Mouse (Mus musculus) testis, adult 2 months (tissue): ENCODE data around the gene Brd3. TPM values are rescaled to one million over a fixed set of nuclear protein-coding genes. Genes with fewer than 3 reads are reported as not detected.
"Not testable (repeated sequence)": the region's sequence is repeated elsewhere in the genome, so short reads cannot be mapped to it uniquely, and the experiment has no call there.

Experiments used
- H3K27ac ChIP-seq: fragments of 200-500 bp; 2 replicates; pipeline ENCODE4 v1.5.1; 2012; ENCODE audit warnings: low read depth, low read length; ENCODE audit not compliant: control insufficient read depth, insufficient read depth
- H3K27me3 ChIP-seq: fragments of 200-500 bp; 2 replicates; pipeline ENCODE4 v1.6.1; 2012; ENCODE audit warnings: mild to moderate bottlenecking, low read length, moderate library complexity; ENCODE audit not compliant: control insufficient read depth, insufficient read depth
- H3K36me3 ChIP-seq: fragments of 200-500 bp; 2 replicates; pipeline ENCODE4 v1.6.1; 2012; ENCODE audit warnings: mild to moderate bottlenecking, low read length; ENCODE audit not compliant: control insufficient read depth, insufficient read depth
- H3K4me1 ChIP-seq: fragments of 200-500 bp; 2 replicates; pipeline ENCODE4 v1.6.1; 2012; ENCODE audit warnings: low read length; ENCODE audit not compliant: control insufficient read depth, insufficient read depth
- H3K4me3 ChIP-seq: fragments of 200-500 bp; 2 replicates; pipeline ENCODE4 v1.5.1; 2012; ENCODE audit warnings: low read depth, mild to moderate bottlenecking, low read length, moderate library complexity, mixed read lengths; ENCODE audit not compliant: control insufficient read depth
- CTCF ChIP-seq: fragments of 200-500 bp; IDR thresholded peaks from 2 replicates; pipeline ENCODE4 v1.5.1; 2012; ENCODE audit warnings: low read depth, mild to moderate bottlenecking, inconsistent platforms, low read length, moderate library complexity; ENCODE audit not compliant: control insufficient read depth, insufficient read depth, insufficient replicate concordance
- POLR2A ChIP-seq: fragments of 200-500 bp; IDR thresholded peaks from 2 replicates; pipeline ENCODE4 v1.6.1; 2012; ENCODE audit warnings: low read depth, mild to moderate bottlenecking, inconsistent platforms, low read length, moderate library complexity; ENCODE audit not compliant: control insufficient read depth
- polyA plus RNA-seq: library from polyadenylated mRNA; depleted of rRNA; stranded (reverse); fragments of >200 nt; gene quantifications from 2 replicates; pipeline ENCODE4 v1.2.3, GENCODE M21; 2012

Gene Brd3
- polyA plus RNA-seq, 1 experiment = 109 TPM

DNA sequence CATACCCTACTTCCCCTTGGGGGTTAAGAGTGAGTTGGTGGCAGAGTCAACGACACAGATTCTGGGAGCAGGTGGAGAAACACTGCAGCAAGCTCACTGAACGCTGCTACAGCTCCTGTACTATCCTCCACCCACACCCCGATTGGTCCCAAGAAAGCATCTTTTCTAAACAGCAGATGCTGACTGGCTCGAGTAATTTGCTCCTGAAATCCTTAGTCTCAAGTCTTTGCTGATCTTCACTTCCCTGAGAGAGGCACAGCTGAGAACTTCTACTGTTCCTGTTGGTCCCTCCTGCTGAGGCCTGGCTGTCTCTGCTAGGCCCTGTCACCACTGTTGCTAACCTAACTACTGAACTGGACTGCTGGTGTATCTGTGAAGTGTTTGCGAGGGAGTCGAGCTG is 37.2 kb upstream of the Brd3 start:
- TF ChIP-seq CTCF (no peak), POLR2A (no peak)
- H3K4me1 ChIP-seq = peaks cover 7% of the 10 kb centered on the region
- H3K27ac ChIP-seq = no peak overlapping the region
- no peaks in the 10 kb centered on the region for H3K27me3 ChIP-seq
- H3K4me3 ChIP-seq = no peak overlapping the region
- no peaks in the 10 kb centered on the region for H3K36me3 ChIP-seq

DNA sequence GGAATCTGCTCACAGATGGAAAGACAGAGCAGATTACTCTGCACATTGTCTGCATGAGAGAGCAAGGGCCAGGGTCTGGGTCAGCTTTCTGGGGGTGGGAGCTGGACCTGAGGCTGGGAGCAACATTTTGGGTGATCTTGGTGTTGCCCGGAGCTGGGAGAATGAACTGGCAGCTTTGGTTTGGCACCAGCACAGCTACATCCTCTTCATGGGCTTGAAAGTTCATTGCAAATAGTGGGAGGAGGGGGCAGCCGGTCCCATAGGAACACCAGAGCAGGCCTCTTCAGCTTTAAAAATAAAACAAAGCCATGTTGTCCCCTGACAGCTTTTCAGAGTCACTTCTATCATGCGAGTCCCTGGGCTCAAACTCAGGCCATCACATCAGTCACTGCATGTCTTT is 33.8 kb upstream of the Brd3 start:
- TF ChIP-seq POLR2A (no peak), CTCF (no peak)
- Histone ChIP-seq H3K4me1 (peaks cover 7% of the 10 kb centered on the region), H3K36me3 (no peaks in the 10 kb centered on the region), H3K27me3 (no peaks in the 10 kb centered on the region), H3K4me3 (no peak overlapping the region; the same call in 1 of the 2 replicates), H3K27ac (no peak overlapping the region; the same call in 1 of the 2 replicates)

DNA sequence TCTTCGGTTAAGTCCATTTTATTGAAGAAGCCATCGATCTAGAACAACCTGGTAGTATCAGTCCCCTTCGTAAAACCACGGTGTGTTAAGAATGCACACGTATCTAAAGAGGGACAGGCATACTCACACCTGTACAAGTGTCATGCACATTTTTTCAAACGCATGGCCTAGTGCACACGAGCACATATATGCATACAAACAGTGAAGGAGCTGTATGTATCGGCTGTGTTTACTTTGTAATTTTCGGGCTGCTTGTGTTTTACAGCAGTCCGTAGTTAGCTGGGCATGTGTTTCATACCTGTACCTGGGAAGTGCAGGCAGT is 33.0 kb upstream of the Brd3 start:
- no peak for TF ChIP-seq POLR2A
- no peak for TF ChIP-seq CTCF
- H3K27me3 ChIP-seq = no peaks in the 10 kb centered on the region

DNA sequence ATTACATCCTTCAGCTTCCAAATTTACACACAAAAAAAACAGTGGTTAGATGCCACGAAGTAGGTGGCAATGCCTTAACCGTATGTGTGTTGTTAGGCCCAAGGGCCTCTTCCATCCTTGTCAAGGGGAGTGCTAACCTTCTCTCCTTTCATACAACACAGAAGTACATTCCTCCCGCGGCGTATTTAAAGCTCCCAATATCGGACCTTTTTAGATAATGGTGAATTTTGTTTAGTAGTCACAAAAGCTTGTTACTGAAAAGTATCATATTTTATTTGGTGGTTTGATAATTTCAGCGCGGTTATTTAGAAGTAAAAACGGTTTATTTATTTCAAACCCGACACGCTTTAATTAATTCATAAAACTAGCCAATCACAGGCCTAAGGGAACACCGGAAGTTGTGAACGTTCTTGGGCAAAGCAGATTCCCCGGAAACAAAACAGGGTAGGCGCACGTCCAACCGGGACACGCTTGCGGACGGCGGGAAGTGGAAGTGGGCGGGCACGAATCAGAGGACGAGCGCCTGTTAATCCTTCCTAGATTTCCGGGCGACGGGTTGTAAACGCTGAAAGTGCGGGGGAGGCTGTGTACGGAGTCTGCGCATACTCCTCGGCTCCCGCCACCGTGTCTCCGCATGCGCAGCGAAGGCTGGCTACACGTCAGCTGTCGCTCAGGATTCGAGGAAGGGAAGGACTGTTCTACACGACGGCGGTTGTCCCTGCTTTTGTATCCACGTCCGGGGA is 32.5 kb upstream of the Brd3 start:
- Histone ChIP-seq H3K4me3 (peak overlapping the region; percentile 94), H3K27ac (peak overlapping the region; percentile 88), H3K27me3 (no peaks in the 10 kb centered on the region), H3K4me1 (peaks cover 7% of the 10 kb centered on the region), H3K36me3 (no peaks in the 10 kb centered on the region)
- TF ChIP-seq CTCF (peak; percentile 6; the same call in 1 of the 2 replicates), POLR2A (peak; percentile 86; the same call in 1 of the 2 replicates)

More for the DNA sequence above, 33.0 kb upstream of the Brd3 start:
- peak overlapping the region; percentile 94 for H3K4me3 ChIP-seq
- no peaks in the 10 kb centered on the region for H3K36me3 ChIP-seq
- peaks cover 7% of the 10 kb centered on the region for H3K4me1 ChIP-seq
- H3K27ac ChIP-seq = peak overlapping the region; percentile 88

DNA sequence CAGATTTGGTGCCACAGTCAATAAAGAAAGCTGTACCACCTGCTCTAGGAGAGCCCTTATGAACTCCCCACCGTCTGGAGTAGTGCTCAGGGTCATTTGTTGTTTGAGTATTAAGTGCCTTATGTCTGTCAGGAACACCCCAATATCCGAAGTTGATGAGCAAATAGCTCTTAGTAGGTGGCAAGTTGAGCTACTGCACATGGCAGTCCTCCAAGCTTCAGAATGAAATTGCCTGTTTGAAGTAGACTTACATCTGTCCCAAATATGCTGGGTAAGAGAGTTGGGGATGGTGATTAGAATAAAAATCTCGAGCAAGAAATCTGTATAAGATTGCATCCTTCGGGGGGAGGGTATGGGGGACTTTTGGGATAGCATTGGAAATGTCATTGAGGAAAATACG is 31.9 kb upstream of the Brd3 start:
- Histone ChIP-seq H3K4me3 (no peak overlapping the region), H3K4me1 (peaks cover 7% of the 10 kb centered on the region), H3K27me3 (no peaks in the 10 kb centered on the region), H3K27ac (no peak overlapping the region), H3K36me3 (no peaks in the 10 kb centered on the region; the same call in 1 of the 2 replicates)
- no peak for TF ChIP-seq CTCF
- no peak for TF ChIP-seq POLR2A

DNA sequence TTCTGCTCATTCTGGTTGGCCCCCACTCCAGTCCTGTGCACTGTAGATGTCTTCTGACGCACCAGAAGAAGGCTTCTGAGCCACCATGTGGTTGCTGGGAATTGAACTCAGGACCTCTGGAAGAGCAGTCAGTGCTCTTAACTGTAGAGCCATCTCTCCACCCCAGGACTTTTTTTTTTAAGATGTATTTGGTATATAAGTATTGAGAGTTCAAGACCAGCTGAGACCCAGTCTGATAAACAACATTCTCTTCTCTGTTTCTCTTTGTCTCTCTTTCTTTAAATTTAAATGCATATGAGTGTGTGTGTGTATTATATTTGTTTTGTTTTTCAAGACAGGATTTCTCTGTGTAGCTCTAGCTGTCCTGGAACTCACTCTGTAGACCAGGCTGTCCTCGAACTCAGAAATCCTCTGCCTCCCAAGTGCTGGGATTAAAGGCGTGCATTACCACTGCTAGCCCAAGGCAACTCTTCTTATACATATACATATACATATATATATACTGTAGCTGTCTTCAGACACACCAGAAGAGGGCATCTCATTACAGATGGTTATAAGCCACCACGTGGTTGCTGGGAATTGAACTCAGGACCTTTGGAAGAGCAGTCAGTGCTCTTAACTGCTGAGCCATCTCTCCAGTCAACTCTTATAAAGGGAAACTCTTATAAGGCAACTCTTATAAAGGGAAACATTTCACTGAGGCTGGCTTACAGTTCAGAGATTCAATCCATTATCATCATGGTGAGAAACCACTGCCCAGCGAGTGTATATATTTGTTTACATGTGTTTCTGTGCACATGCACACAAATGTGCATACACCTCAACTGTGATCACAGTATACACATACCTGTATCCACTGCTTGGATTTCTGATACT is 31.2 kb upstream of the Brd3 start:
- H3K4me3 ChIP-seq, H3K27ac ChIP-seq, H3K4me1 ChIP-seq: not testable (repeated sequence)

DNA sequence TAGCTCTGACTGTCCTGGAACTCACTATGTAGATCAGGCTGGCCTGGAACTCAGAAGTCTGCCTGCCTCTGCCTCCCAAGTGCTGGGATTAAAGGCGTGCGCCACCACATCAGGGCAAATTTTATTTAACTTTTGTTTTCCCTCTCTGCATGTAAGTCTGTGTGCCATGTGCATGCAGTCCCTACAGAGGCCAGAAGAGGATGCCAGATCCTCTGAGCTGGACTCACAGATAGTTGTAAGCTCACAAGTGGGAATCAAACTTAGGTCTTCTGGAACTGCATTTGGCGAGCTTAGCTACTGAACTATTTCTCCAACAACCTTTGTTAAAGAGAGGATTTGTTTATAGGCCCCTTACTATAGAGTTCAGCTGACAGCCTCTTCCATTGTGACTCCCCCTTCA is 10.8 kb upstream of the Brd3 start:
- TF ChIP-seq POLR2A = no peak
- no peak for TF ChIP-seq CTCF
- Histone ChIP-seq H3K36me3 (no peaks in the 10 kb centered on the region; the same call in 1 of the 2 replicates), H3K4me3 (no peak overlapping the region), H3K27me3 (no peaks in the 10 kb centered on the region), H3K27ac (no peak overlapping the region), H3K4me1 (peaks cover 16% of the 10 kb centered on the region)

More for the DNA sequence above, 31.2 kb upstream of the Brd3 start:
- H3K27me3 ChIP-seq, H3K36me3 ChIP-seq: not testable (repeated sequence)
